Mouse (Mus musculus) lung, postnatal 0 days (tissue): ENCODE results near the gene Ltbr. TPM values are rescaled to one million over a fixed set of nuclear protein-coding genes. Genes with fewer than 3 reads are reported as not detected.
"Not testable (repeated sequence)": the region's sequence is repeated elsewhere in the genome, so short reads cannot be mapped to it uniquely, and the experiment has no call there.

Experiments
- ATAC-seq: fragments of 200-750 bp; cut with Nextera tagmentation; 2 replicates; pipeline ENCODE4 v1.8.0; 2017; ENCODE audit warnings: moderate library complexity
- DNase-seq: peaks from one replicate; pipeline ENCODE4 v3.0.0-alpha.2; 2016; ENCODE audit warnings: low spot score
- H3K27ac ChIP-seq: fragments of 300-500 bp; sonication (generic); 2 replicates; pipeline ENCODE4 v1.5.1; 2014; ENCODE audit warnings: antibody characterized with exemption, mild to moderate bottlenecking, low read length, mixed read lengths
- H3K27me3 ChIP-seq: fragments of 300-500 bp; sonication (generic); replicated peaks from 2 replicates; pipeline ENCODE4 v1.6.1; 2014; ENCODE audit warnings: low read length, mixed read lengths; ENCODE audit not compliant: insufficient read depth
- H3K36me3 ChIP-seq: fragments of 300-500 bp; sonication (generic); 2 replicates; pipeline ENCODE4 v1.6.1; 2014; ENCODE audit warnings: low read length, mixed read lengths; ENCODE audit not compliant: insufficient read depth
- H3K4me1 ChIP-seq: fragments of 300-500 bp; sonication (generic); 2 replicates; pipeline ENCODE4 v1.6.1; 2014; ENCODE audit warnings: antibody characterized with exemption, low read depth, low read length, mixed read lengths; ENCODE audit not compliant: insufficient read depth
- H3K4me2 ChIP-seq: fragments of 300-500 bp; sonication (generic); replicated peaks from 2 replicates; pipeline ENCODE4 v1.6.1; 2014; ENCODE audit warnings: low read depth, mild to moderate bottlenecking, low read length, moderate library complexity, mixed read lengths
- H3K4me3 ChIP-seq: fragments of 300-500 bp; sonication (generic); 2 replicates; pipeline ENCODE4 v1.5.1; 2014; ENCODE audit warnings: low read depth, low read length
- H3K9ac ChIP-seq: fragments of 300-500 bp; sonication (generic); replicated peaks from 2 replicates; pipeline ENCODE4 v1.6.1; 2014; ENCODE audit warnings: low read depth, mild to moderate bottlenecking
- H3K9me3 ChIP-seq: fragments of 300-500 bp; sonication (generic); 2 replicates; pipeline ENCODE4 v1.6.1; 2016; ENCODE audit warnings: low read length, mixed read lengths
- CTCF ChIP-seq: IDR thresholded peaks from 2 replicates; pipeline ENCODE4 v1.5.1; 2016; ENCODE audit warnings: antibody characterized with exemption, mild to moderate bottlenecking
- EP300 ChIP-seq: IDR thresholded peaks from 2 replicates; pipeline ENCODE4 v1.6.1; 2016; ENCODE audit warnings: antibody characterized with exemption, mild to moderate bottlenecking, control low read depth
- WGBS: fragments of 180-500 bp; shearing (Covaris S2); extraction: QIAGEN DNeasy Blood & Tissue Kit; methylation state at CpG from one replicate; pipeline ENCODE4 v1.1.7; 2014; 5-methylcytosine and 5-hydroxymethylcytosine counted together
- polyA plus RNA-seq: library from polyadenylated mRNA; unstranded; fragments of >200 nt; fragmentation: Nextera tagmentation; extraction: Ambion mirVana; gene quantifications from 2 replicates; pipeline ENCODE4 v1.2.1, GENCODE M21; 2015

The Ltbr gene
- polyA plus RNA-seq, 1 experiment from 2014 or later = 100 TPM

DNA sequence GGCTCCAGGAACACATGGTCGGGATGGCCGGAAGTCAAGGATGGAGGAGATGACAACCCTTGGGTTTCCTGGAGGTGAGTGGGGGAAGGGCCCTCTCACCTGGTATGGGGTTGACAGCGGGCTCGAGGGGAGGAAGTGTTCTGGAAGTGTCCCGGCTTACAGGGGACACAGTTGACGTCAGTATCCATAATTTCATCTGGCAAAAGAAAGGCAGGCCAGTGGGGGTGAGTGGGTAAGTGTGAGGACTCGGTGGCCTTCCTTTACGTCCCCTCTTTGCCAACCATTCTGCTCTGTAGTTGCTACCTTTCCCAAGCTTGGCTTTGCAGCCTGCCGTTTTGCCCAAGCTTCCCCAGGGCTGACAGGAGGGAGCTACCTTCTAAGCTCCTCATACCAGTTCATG is 1.5 kb downstream of the Ltbr start:
- peaks cover 17% of the 10 kb centered on the region for H3K4me1 ChIP-seq
- H3K9ac ChIP-seq = peak overlapping the region; percentile 94
- no peak for ATAC-seq
- peak overlapping the region; percentile 71 for H3K4me3 ChIP-seq
- H3K36me3 ChIP-seq = peaks cover 9% of the 10 kb centered on the region; the same call in 1 of the 2 replicates
- no peaks in the 10 kb centered on the region for H3K27me3 ChIP-seq
- no peak overlapping the region for H3K27ac ChIP-seq
- 62% methylated on average over 9 of the region's 9 CpGs for WGBS
- TF ChIP-seq CTCF (no peak), EP300 (no peak)
- DNase-seq = no peak
- no peaks in the 10 kb centered on the region for H3K9me3 ChIP-seq
- H3K4me2 ChIP-seq = peak overlapping the region; percentile 90

DNA sequence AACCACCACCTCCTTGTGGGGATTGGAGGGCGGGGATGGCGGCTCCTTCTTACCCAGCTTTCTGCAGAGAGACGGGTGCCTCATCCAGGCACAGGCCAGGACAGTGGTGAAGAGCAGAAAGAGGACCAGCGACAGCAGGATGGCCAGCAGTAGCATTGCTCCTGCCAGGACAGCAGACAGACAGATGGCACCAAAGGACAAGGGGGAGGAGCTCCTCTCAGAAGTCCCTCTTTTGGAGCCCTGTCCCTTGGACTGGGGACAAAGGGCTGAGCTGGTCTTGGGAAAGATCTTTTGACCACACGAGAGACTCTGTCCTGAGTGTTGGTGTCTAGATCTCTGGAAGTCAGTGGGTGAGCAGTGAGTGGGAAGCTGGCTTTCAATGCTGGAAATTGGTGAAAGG is 4.3 kb downstream of the Ltbr start:
- no peak overlapping the region for H3K9ac ChIP-seq
- no peak overlapping the region for H3K27ac ChIP-seq
- H3K36me3 ChIP-seq = peaks cover 17% of the 10 kb centered on the region
- no peak for ATAC-seq
- H3K27me3 ChIP-seq = no peaks in the 10 kb centered on the region
- peaks cover 14% of the 10 kb centered on the region for H3K4me1 ChIP-seq
- TF ChIP-seq EP300 = no peak
- TF ChIP-seq CTCF = no peak
- H3K9me3 ChIP-seq = no peaks in the 10 kb centered on the region
- 64% methylated on average over 5 of the region's 5 CpGs for WGBS
- no peak overlapping the region for H3K4me3 ChIP-seq
- no peak for DNase-seq
- H3K4me2 ChIP-seq = no peak overlapping the region

DNA sequence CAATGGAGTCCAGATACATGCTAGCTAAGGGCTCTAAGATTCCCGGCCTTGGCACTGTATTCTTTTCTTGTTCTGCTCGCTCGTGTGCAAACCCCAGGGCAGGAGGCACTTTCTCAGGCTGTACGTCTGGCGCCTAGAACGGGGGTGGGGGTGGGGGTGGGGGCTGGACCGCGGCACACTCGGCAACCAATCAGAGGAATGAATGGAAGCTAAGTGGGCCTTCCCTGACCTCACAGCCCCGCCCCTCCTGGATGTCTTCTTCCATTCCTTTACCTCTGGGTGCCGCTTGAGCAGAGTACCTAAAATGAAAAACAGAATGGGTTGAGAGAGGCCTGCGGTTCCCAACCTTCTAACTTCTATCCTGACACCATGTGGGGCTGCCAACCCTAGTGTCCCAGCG is 4.8 kb downstream of the Ltbr start:
- DNase-seq (no peak), ATAC-seq (no peak)
- Histone ChIP-seq H3K4me2 (no peak overlapping the region), H3K36me3 (peaks cover 17% of the 10 kb centered on the region), H3K27me3 (no peaks in the 10 kb centered on the region), H3K4me3 (no peak overlapping the region), H3K9ac (no peak overlapping the region), H3K4me1 (peaks cover 9% of the 10 kb centered on the region), H3K9me3 (no peaks in the 10 kb centered on the region), H3K27ac (no peak overlapping the region)
- TF ChIP-seq CTCF = no peak
- no peak for TF ChIP-seq EP300
- 31% methylated on average over 13 of the region's 13 CpGs for WGBS

- Histone ChIP-seq H3K9ac (no peak overlapping the region), H3K27ac (no peak overlapping the region), H3K4me1 (peaks cover 4% of the 10 kb centered on the region), H3K9me3 (no peaks in the 10 kb centered on the region), H3K36me3 (peaks cover 17% of the 10 kb centered on the region), H3K4me2 (no peak overlapping the region), H3K4me3 (no peak overlapping the region), H3K27me3 (no peaks in the 10 kb centered on the region)
- no peak for ATAC-seq
- no peak for TF ChIP-seq CTCF
- WGBS = 89% methylated on average over 5 of the region's 5 CpGs
- DNase-seq = no peak
Measured at GRCm38 (mm10) chr6:125307091-125307490, 6.6 kb downstream of the Ltbr start.

GRCm38 (mm10) chr6:125305465-125305864 is 8.2 kb downstream of the Ltbr start:
- Histone ChIP-seq H3K36me3 (peaks cover 12% of the 10 kb centered on the region), H3K9ac (no peak overlapping the region), H3K27me3 (no peaks in the 10 kb centered on the region), H3K27ac (no peak overlapping the region), H3K4me1 (no peaks in the 10 kb centered on the region; the same call in 1 of the 2 replicates), H3K4me3 (no peak overlapping the region), H3K4me2 (no peak overlapping the region), H3K9me3 (no peaks in the 10 kb centered on the region)
- TF ChIP-seq CTCF = no peak
- no peak for TF ChIP-seq EP300
- no peak for ATAC-seq
- no peak for DNase-seq
- 87% methylated on average over 6 of the region's 6 CpGs for WGBS

- ATAC-seq, H3K27me3 ChIP-seq, DNase-seq, H3K9ac ChIP-seq, H3K4me1 ChIP-seq, H3K27ac ChIP-seq, H3K4me2 ChIP-seq, H3K4me3 ChIP-seq, H3K9me3 ChIP-seq: not testable (repeated sequence)
- WGBS = 81% methylated on average over 7 of the region's 7 CpGs
- peaks cover 12% of the 10 kb centered on the region for H3K36me3 ChIP-seq
Measured at GRCm38 (mm10) chr6:125304408-125304807, 9.3 kb downstream of the Ltbr start.

GRCm38 (mm10) chr6:125303242-125303641 is 10.4 kb downstream of the Ltbr start:
- Histone ChIP-seq H3K27ac (peak overlapping the region; percentile 58; the same call in 1 of the 2 replicates), H3K4me1 (no peaks in the 10 kb centered on the region; the same call in 1 of the 2 replicates), H3K4me2 (no peak overlapping the region), H3K4me3 (no peak overlapping the region), H3K36me3 (peaks cover 10% of the 10 kb centered on the region), H3K9ac (no peak overlapping the region), H3K9me3 (no peaks in the 10 kb centered on the region), H3K27me3 (no peaks in the 10 kb centered on the region)
- WGBS = 56% methylated on average over 4 of the region's 4 CpGs
- ATAC-seq = no peak
- TF ChIP-seq EP300 = no peak
- no peak for TF ChIP-seq CTCF
- DNase-seq = no peak
